Mouse (Mus musculus): Measurements from ENCODE around the gene Traf3ip3.
A peak's percentile ranks its signal among the peaks of the same experiment; 100 is the strongest.

Traf3ip3 gene

GRCm38 (mm10) chr1:193189151-193189621, 12.3 kb downstream of the Traf3ip3 start:
- TF ChIP-seq CTCF (conservative IDR thresholded peaks at IDR 0.05; ENCODE audit: low read length): no peak
- TF ChIP-seq NANOG (IDR thresholded peaks at IDR 0.05; ENCODE audit: borderline replicate concordance, low read length): no peak
- TF ChIP-seq POU5F1 (IDR thresholded peaks at IDR 0.05; ENCODE audit: borderline replicate concordance, low read length): no peak
- H3K9me3 ChIP-seq (ENCODE audit: low read length): no peaks in the 10 kb centered on the region
- no peak overlapping the region for H3K4me3 ChIP-seq (replicated peaks; ENCODE audit: low read length)
- 0 out of 2 replicates have a peak, but pooled peaks cover 6% of the 10 kb centered on the region for H3K27me3 ChIP-seq (ENCODE audit: insufficient read depth, low read length)
- peaks cover 13% of the 10 kb centered on the region for H3K4me1 ChIP-seq (replicated peaks; ENCODE audit: low read depth, low read length)
- H3K36me3 ChIP-seq (ENCODE audit: insufficient read depth, low read length): no peaks in the 10 kb centered on the region

GRCm38 (mm10) chr1:193188257-193188656, 13.2 kb downstream of the Traf3ip3 start:
- Histone ChIP-seq H3K27me3 (ENCODE audit: insufficient read depth, low read length) (0 out of 2 replicates have a peak, but pooled peaks cover 7% of the 10 kb centered on the region), H3K4me1 (replicated peaks; ENCODE audit: low read depth, low read length) (peaks cover 13% of the 10 kb centered on the region), H3K36me3 (ENCODE audit: insufficient read depth, low read length) (no peaks in the 10 kb centered on the region), H3K4me3 (replicated peaks; ENCODE audit: low read length) (no peak overlapping the region), H3K9me3 (ENCODE audit: low read length) (no peaks in the 10 kb centered on the region)
- TF ChIP-seq POU5F1 (IDR thresholded peaks at IDR 0.05; ENCODE audit: borderline replicate concordance, low read length) (no peak), NANOG (IDR thresholded peaks at IDR 0.05; ENCODE audit: borderline replicate concordance, low read length) (no peak), CTCF (conservative IDR thresholded peaks at IDR 0.05; ENCODE audit: low read length) (no peak)

DNA sequence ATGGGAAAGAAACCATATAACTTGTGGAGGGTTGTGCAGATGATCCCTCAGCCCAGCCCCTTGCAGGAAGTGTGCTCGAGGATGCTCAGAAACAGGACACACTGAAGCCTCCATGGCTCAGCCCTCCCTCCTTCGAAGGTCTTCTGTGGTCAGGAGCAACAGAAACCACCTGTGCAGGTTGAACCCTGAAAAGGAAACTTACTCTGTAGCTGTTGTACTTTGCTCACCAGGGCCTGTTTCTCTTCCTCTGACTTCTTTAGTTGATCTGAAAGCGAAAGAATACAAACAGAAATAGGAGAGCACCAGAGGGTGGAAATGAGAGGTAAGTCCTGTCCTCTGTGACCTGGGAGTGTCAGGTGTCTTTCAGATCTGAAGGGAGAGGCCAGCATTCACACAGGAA, 20.4 kb downstream of the Traf3ip3 start:
- no peaks in the 10 kb centered on the region for H3K9me3 ChIP-seq (ENCODE audit: low read length)
- H3K27me3 ChIP-seq (ENCODE audit: insufficient read depth, low read length): 0 out of 2 replicates have a peak, but pooled peaks cover 7% of the 10 kb centered on the region
- no peaks in the 10 kb centered on the region for H3K4me1 ChIP-seq (replicated peaks; ENCODE audit: low read depth, low read length)
- TF ChIP-seq NANOG (IDR thresholded peaks at IDR 0.05; ENCODE audit: borderline replicate concordance, low read length): no peak
- TF ChIP-seq CTCF (conservative IDR thresholded peaks at IDR 0.05; ENCODE audit: low read length): no peak
- no peak for TF ChIP-seq POU5F1 (IDR thresholded peaks at IDR 0.05; ENCODE audit: borderline replicate concordance, low read length)
- H3K4me3 ChIP-seq (replicated peaks; ENCODE audit: low read length): no peak overlapping the region
- no peaks in the 10 kb centered on the region for H3K36me3 ChIP-seq (ENCODE audit: insufficient read depth, low read length)

GRCm38 (mm10) chr1:193174143-193174733, 27.3 kb downstream of the Traf3ip3 start:
- TF ChIP-seq CTCF (conservative IDR thresholded peaks at IDR 0.05; ENCODE audit: low read length) (no peak), POU5F1 (IDR thresholded peaks at IDR 0.05; ENCODE audit: borderline replicate concordance, low read length) (no peak), NANOG (IDR thresholded peaks at IDR 0.05; ENCODE audit: borderline replicate concordance, low read length) (no peak)
- H3K4me3 ChIP-seq (replicated peaks; ENCODE audit: low read length): peak overlapping the region; percentile 89
- peaks cover 25% of the 10 kb centered on the region for H3K4me1 ChIP-seq (replicated peaks; ENCODE audit: low read depth, low read length)
- no peaks in the 10 kb centered on the region for H3K27me3 ChIP-seq (ENCODE audit: insufficient read depth, low read length)
- H3K36me3 ChIP-seq (ENCODE audit: insufficient read depth, low read length): peaks cover 2% of the 10 kb centered on the region; the same call in 1 of the 2 replicates
- H3K9me3 ChIP-seq (ENCODE audit: low read length): no peaks in the 10 kb centered on the region

DNA sequence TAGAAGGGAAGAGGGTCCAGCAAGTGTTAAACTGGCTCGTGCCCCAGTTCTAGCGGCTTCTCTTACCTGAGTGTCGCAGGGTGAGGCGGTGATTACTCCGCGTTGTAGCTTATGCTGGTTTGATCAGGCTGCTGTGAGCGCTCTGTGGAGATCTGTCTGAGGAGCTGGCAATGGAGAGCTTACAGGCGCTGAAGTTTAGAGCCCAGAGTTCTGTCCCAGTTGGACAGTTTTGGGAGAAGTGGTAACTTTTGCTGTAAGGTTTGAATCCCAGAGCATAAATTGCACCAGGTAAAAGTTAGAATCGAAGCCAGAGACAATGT, 27.7 kb downstream of the Traf3ip3 start:
- H3K9me3 ChIP-seq (ENCODE audit: low read length): no peaks in the 10 kb centered on the region
- no peaks in the 10 kb centered on the region for H3K27me3 ChIP-seq (ENCODE audit: insufficient read depth, low read length)
- TF ChIP-seq CTCF (conservative IDR thresholded peaks at IDR 0.05; ENCODE audit: low read length) (no peak), POU5F1 (IDR thresholded peaks at IDR 0.05; ENCODE audit: borderline replicate concordance, low read length) (no peak), NANOG (IDR thresholded peaks at IDR 0.05; ENCODE audit: borderline replicate concordance, low read length) (no peak)
- H3K4me1 ChIP-seq (replicated peaks; ENCODE audit: low read depth, low read length): peaks cover 25% of the 10 kb centered on the region
- H3K4me3 ChIP-seq (replicated peaks; ENCODE audit: low read length): peak overlapping the region; percentile 89
- H3K36me3 ChIP-seq (ENCODE audit: insufficient read depth, low read length): peaks cover 4% of the 10 kb centered on the region; the same call in 1 of the 2 replicates

DNA sequence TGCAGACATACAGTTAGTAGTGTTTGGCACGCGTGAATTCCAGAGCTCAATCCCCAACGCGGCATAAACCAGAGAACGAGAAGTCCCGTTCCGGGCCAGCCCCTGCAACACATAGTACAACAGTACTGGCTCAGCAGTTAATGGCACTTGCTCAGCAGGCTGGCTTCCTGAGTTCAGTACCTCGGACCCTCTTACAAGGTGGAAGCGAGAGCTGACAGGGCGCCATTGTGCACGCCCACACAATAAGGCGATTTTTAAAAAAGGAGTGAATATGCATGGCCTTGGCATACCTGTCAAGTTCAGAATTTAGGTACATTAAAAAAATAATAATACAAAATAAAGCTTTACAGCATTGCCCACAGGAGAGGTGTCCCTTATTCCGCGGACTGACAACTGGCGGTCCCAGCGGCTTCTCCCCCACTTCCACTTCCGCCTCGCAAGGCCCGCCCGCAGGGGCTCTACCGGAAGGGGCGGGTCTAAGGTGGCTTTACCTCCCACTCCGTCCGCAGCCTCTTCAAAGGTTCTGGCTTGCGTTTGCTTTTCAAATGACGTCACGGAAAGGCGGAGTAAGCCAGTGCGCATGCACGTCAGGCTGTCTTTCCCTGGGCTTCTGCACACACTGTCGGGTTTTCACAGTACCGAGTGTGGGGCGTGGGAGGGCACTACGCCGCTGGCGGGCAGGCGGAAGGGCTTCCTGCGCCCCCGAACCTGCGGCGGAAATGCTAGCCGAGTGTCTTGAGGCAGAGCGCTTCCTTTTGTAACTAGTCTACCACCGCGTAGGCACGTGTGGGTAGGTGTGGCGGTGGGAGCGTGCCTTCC, 28.3 kb downstream of the Traf3ip3 start:
- Histone ChIP-seq H3K4me1 (replicated peaks; ENCODE audit: low read depth, low read length) (peaks cover 25% of the 10 kb centered on the region), H3K9me3 (ENCODE audit: low read length) (no peaks in the 10 kb centered on the region), H3K4me3 (replicated peaks; ENCODE audit: low read length) (peak overlapping the region; percentile 89), H3K36me3 (ENCODE audit: insufficient read depth, low read length) (peaks cover 10% of the 10 kb centered on the region; the same call in 1 of the 2 replicates), H3K27me3 (ENCODE audit: insufficient read depth, low read length) (no peaks in the 10 kb centered on the region)
- TF ChIP-seq CTCF (conservative IDR thresholded peaks at IDR 0.05; ENCODE audit: low read length) (no peak), POU5F1 (IDR thresholded peaks at IDR 0.05; ENCODE audit: borderline replicate concordance, low read length) (no peak)

GRCm38 (mm10) chr1:193169856-193170255, 31.6 kb downstream of the Traf3ip3 start:
- Histone ChIP-seq H3K36me3 (ENCODE audit: insufficient read depth, low read length) (peaks cover 8% of the 10 kb centered on the region; the same call in 1 of the 2 replicates), H3K27me3 (ENCODE audit: insufficient read depth, low read length) (no peaks in the 10 kb centered on the region), H3K9me3 (ENCODE audit: low read length) (no peaks in the 10 kb centered on the region), H3K4me1 (replicated peaks; ENCODE audit: low read depth, low read length) (peaks cover 22% of the 10 kb centered on the region), H3K4me3 (replicated peaks; ENCODE audit: low read length) (no peak overlapping the region)
- no peak for TF ChIP-seq NANOG (IDR thresholded peaks at IDR 0.05; ENCODE audit: borderline replicate concordance, low read length)
- no peak for TF ChIP-seq POU5F1 (IDR thresholded peaks at IDR 0.05; ENCODE audit: borderline replicate concordance, low read length)
- TF ChIP-seq CTCF (conservative IDR thresholded peaks at IDR 0.05; ENCODE audit: low read length): no peak

DNA sequence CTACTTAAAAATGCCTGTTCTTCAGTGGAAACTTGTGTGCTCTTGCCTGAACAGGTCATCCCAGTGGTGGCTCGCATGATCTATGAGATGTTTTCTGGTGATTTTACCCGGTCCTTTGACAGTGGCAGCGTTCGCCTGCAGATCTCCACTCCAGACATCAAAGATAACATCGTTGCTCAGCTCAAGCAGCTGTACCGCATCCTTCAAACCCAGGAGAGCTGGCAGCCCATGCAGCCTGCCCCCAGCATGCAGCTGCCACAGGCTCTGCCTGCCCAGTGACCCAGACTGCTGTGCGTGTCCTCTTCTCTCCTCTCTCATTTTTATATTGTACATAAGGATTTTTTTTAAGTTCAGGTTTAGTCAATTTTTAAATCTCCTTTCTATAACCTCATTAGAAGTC, 32.3 kb downstream of the Traf3ip3 start:
- Histone ChIP-seq H3K27me3 (ENCODE audit: insufficient read depth, low read length) (no peaks in the 10 kb centered on the region), H3K4me1 (replicated peaks; ENCODE audit: low read depth, low read length) (peaks cover 16% of the 10 kb centered on the region), H3K4me3 (replicated peaks; ENCODE audit: low read length) (no peak overlapping the region), H3K9me3 (ENCODE audit: low read length) (no peaks in the 10 kb centered on the region), H3K36me3 (ENCODE audit: insufficient read depth, low read length) (0 out of 2 replicates have a peak, but pooled peaks cover 8% of the 10 kb centered on the region)
- TF ChIP-seq POU5F1 (IDR thresholded peaks at IDR 0.05; ENCODE audit: borderline replicate concordance, low read length): no peak
- no peak for TF ChIP-seq CTCF (conservative IDR thresholded peaks at IDR 0.05; ENCODE audit: low read length)
- TF ChIP-seq NANOG (IDR thresholded peaks at IDR 0.05; ENCODE audit: borderline replicate concordance, low read length): no peak

Measured in E14TG2a.4 (cell line).